Mouse (Mus musculus) liver, postnatal 0 days (tissue): ENCODE results near the gene Dapk3. TPM values are rescaled to one million over a fixed set of nuclear protein-coding genes. Genes with fewer than 3 reads are reported as not detected.

Source experiments
- ATAC-seq: fragments of 200-750 bp; cut with Nextera tagmentation; 2 replicates; pipeline ENCODE4 v1.8.0; 2017; ENCODE audit warnings: mild to moderate bottlenecking, moderate library complexity
- DNase-seq: peaks from one replicate; pipeline ENCODE4 v3.0.0-alpha.2; 2016
- H3K27ac ChIP-seq: fragments of 300-500 bp; sonication (generic); 2 replicates; pipeline ENCODE4 v1.5.1; 2014; ENCODE audit warnings: antibody characterized with exemption, moderate library complexity, mild to moderate bottlenecking, low read depth
- H3K27me3 ChIP-seq: fragments of 300-500 bp; sonication (generic); 2 replicates; pipeline ENCODE4 v1.6.1; 2014; ENCODE audit warnings: low read length, control low read depth, mixed read lengths; ENCODE audit not compliant: insufficient read depth
- H3K36me3 ChIP-seq: fragments of 300-500 bp; sonication (generic); replicated peaks from 2 replicates; pipeline ENCODE4 v1.6.1; 2014; ENCODE audit warnings: mild to moderate bottlenecking, control low read depth, low read length, moderate library complexity, mixed read lengths; ENCODE audit not compliant: insufficient read depth
- H3K4me1 ChIP-seq: fragments of 300-500 bp; sonication (generic); 2 replicates; pipeline ENCODE4 v1.6.1; 2014; ENCODE audit warnings: antibody characterized with exemption, mild to moderate bottlenecking, control low read depth; ENCODE audit not compliant: insufficient read depth
- H3K4me2 ChIP-seq: fragments of 300-500 bp; sonication (generic); 2 replicates; pipeline ENCODE4 v1.6.1; 2014; ENCODE audit warnings: low read depth, mild to moderate bottlenecking, low read length, moderate library complexity, mixed read lengths
- H3K4me3 ChIP-seq: fragments of 300-500 bp; sonication (generic); 2 replicates; pipeline ENCODE4 v1.5.1; 2014; ENCODE audit warnings: low read depth, low read length
- H3K9ac ChIP-seq: fragments of 300-500 bp; sonication (generic); replicated peaks from 2 replicates; pipeline ENCODE4 v1.6.1; 2014; ENCODE audit warnings: mild to moderate bottlenecking, moderate library complexity
- H3K9me3 ChIP-seq: fragments of 300-500 bp; sonication (generic); 2 replicates; pipeline ENCODE4 v1.6.1; 2016; ENCODE audit warnings: mild to moderate bottlenecking, control low read depth, low read length, mixed read lengths
- CTCF ChIP-seq: sonication (generic); IDR thresholded peaks from 2 replicates; pipeline ENCODE4 v1.5.1; 2016; ENCODE audit warnings: antibody characterized with exemption, low read depth
- EP300 ChIP-seq: IDR thresholded peaks from 2 replicates; pipeline ENCODE4 v1.6.1; 2016; ENCODE audit warnings: antibody characterized with exemption, low read depth, mild to moderate bottlenecking
- WGBS: fragments of 180-500 bp; shearing (Covaris S2); extraction: QIAGEN DNeasy Blood & Tissue Kit; methylation state at CpG from one replicate; pipeline ENCODE4 v1.1.7; 2014; ENCODE audit not compliant: insufficient replicate concordance; 5-methylcytosine and 5-hydroxymethylcytosine counted together
- polyA plus RNA-seq: library from polyadenylated mRNA; unstranded; fragments of >200 nt; fragmentation: Nextera tagmentation; extraction: Ambion mirVana; gene quantifications from 2 replicates; pipeline ENCODE4 v1.2.1, GENCODE M21; 2015

Gene Dapk3
- polyA plus RNA-seq, 1 experiment from 2014 or later, result 15.3 TPM

DNA sequence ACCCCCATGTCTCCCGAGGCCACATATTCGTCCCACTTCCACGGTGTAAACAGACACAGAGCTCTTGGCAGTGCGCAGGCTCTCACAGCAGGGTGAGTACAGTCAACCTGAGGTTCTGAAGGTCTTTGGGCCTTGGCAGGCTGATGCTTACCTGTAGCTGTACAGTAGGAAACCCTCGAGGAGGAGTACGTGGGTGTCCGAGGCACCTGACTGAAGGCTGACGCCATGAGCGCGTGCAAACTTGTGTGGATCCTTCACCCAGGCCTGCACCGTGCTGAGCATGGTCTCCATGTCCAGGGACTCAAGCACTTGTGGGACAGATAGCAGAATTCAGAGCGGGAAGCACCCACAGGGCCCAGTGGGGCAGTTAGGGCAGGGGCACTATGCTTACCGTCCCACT lies 17.3 kb downstream of the Dapk3 start:
- TF ChIP-seq CTCF (no peak), EP300 (no peak)
- peaks cover 11% of the 10 kb centered on the region for H3K27me3 ChIP-seq
- 80% methylated on average over 13 of the region's 13 CpGs for WGBS

DNA sequence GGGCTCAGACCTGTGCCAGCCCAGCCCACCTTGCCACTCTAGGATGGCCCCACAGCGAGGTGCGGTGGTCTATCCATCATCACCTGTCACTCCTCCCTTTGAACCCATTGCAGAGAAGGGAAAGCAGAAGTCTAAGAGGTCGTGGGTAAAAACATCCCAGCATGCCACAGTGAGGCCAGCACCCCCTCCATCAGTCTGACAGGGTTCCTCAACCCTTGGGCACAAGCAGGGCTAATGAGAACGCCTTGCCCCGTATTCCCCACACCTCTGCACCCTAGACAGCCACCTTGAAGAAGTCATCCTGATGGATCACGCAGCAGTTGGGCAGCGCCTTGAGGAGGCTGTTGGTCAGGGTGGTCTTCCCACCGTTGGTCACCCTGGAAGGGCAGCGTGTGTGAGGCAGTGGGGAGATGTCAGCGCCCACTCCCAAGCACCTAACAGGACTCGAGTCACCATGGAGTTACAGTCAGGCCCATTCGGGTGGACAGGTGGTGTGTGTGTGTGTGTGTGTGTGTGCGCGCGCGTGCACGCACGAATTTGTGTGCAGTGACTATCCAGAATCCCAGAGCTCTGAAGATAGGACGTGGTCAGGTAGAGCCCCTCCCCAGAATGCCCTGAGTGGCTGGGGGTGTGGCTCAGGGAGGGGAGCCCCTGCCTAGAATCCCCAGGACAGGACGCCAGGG lies 17.9 kb downstream of the Dapk3 start:
- no peak for ATAC-seq
- Histone ChIP-seq H3K27me3 (peaks cover 6% of the 10 kb centered on the region), H3K4me1 (no peaks in the 10 kb centered on the region), H3K36me3 (no peaks in the 10 kb centered on the region), H3K4me3 (no peak overlapping the region), H3K27ac (no peak overlapping the region), H3K9ac (no peak overlapping the region), H3K9me3 (no peaks in the 10 kb centered on the region), H3K4me2 (no peak overlapping the region)
- DNase-seq, result no peak
- TF ChIP-seq EP300, result no peak
- TF ChIP-seq CTCF, result no peak
- WGBS, result 67% methylated on average over 20 of the region's 20 CpGs

More for the DNA sequence above, 17.3 kb downstream of the Dapk3 start:
- no peak overlapping the region for H3K4me2 ChIP-seq
- no peaks in the 10 kb centered on the region for H3K9me3 ChIP-seq
- H3K27ac ChIP-seq, result no peak overlapping the region
- no peak overlapping the region for H3K4me3 ChIP-seq
- H3K9ac ChIP-seq, result no peak overlapping the region
- no peaks in the 10 kb centered on the region for H3K36me3 ChIP-seq
- no peaks in the 10 kb centered on the region for H3K4me1 ChIP-seq
- ATAC-seq (no peak), DNase-seq (no peak)

- Histone ChIP-seq H3K9me3 (no peaks in the 10 kb centered on the region), H3K27me3 (0 out of 2 replicates have a peak, but pooled peaks cover 2% of the 10 kb centered on the region), H3K9ac (no peak within 1 kb of the TSS), H3K4me3 (no peak within 1 kb of the TSS), H3K4me2 (no peak within 1 kb of the TSS), H3K4me1 (no peaks in the 10 kb centered on the region), H3K27ac (no peak within 1 kb of the TSS), H3K36me3 (no peaks in the 10 kb centered on the region)
- 66% methylated on average over 13 of the region's 13 CpGs for WGBS
- TF ChIP-seq EP300, result no peak
- no peak for TF ChIP-seq CTCF
- ATAC-seq, result no peak
- no peak for DNase-seq
These were observed 19.3 kb downstream of the Dapk3 start, which contains the start of gene Nmrk2 for GRCm38 (mm10) chr10:81201807-81202758. Gene Nmrk2, minus strand, starts transcription at chr10:81202051.

- Histone ChIP-seq H3K27me3 (0 out of 2 replicates have a peak, but pooled peaks cover 2% of the 10 kb centered on the region), H3K4me2 (no peak overlapping the region), H3K27ac (no peak overlapping the region), H3K4me3 (no peak overlapping the region), H3K4me1 (no peaks in the 10 kb centered on the region), H3K36me3 (no peaks in the 10 kb centered on the region), H3K9ac (no peak overlapping the region), H3K9me3 (no peaks in the 10 kb centered on the region)
- peak; percentile 6; the same call in 1 of the 2 replicates for TF ChIP-seq CTCF
- TF ChIP-seq EP300, result no peak
- peak; percentile 79 for ATAC-seq
- 54% methylated on average over 8 of the region's 8 CpGs for WGBS
- peak; percentile 41 for DNase-seq
These were observed 20.3 kb downstream of the Dapk3 start for GRCm38 (mm10) chr10:81202978-81203720.

GRCm38 (mm10) chr10:81204137-81204536 lies 21.3 kb downstream of the Dapk3 start:
- no peak overlapping the region for H3K27ac ChIP-seq
- no peaks in the 10 kb centered on the region for H3K9me3 ChIP-seq
- H3K4me3 ChIP-seq, result no peak overlapping the region
- H3K4me1 ChIP-seq, result no peaks in the 10 kb centered on the region
- no peak for TF ChIP-seq EP300
- no peak for TF ChIP-seq CTCF
- H3K27me3 ChIP-seq, result no peaks in the 10 kb centered on the region
- DNase-seq (no peak), ATAC-seq (no peak)
- 59% methylated on average over 4 of the region's 4 CpGs for WGBS
- no peak overlapping the region for H3K9ac ChIP-seq
- H3K4me2 ChIP-seq, result no peak overlapping the region
- H3K36me3 ChIP-seq, result no peaks in the 10 kb centered on the region
